Mouse (Mus musculus) frontal cortex, adult 2 months (tissue): ENCODE data around the gene Hsdl2. TPM values are rescaled to one million over a fixed set of nuclear protein-coding genes. Genes with fewer than 3 reads are reported as not detected.

ENCODE experiments used
- DNase-seq, 2 experiments: peaks; one replicate each; pipeline ENCODE4 v3.0.0; 2022; ENCODE audit warnings: low spot score in 1 of 2; ENCODE audit errors: extremely low spot score in 1 of 2
- polyA plus RNA-seq: library from polyadenylated mRNA; depleted of rRNA; stranded (reverse); fragments of >200 nt; gene quantifications from 2 replicates; pipeline ENCODE4 v1.2.3, GENCODE M21; 2012

Gene Hsdl2
- polyA plus RNA-seq, 1 experiment, result 38.1 TPM

DNA sequence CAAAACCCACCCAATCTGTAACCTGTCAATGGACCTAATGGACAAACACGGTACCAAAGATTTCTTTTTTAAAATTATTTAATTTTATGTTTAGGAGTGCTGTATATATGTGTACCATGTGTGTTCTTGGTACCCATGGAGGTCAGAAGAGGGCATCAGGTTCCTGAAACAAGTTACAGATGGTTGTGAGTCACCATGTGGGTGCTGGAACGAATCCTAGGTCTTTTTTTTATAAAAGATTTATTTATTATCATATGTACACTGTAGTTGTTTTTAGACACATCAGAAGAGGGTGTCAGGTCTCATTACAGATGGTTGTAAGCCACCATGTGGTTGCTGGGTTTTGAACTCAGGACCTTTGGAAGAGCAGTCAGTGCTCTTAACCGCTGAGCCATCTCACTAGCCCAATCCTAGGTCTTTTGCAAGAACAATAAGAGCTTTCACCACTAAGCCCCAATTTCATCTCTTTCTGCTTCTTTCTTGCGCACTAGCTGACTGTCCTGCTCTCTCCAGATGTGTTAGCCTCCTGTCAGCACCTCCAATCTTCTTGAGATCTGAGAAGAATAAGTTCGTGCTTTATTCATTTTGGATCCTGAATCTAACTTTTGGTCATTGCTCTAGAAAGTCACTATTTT, 38.4 kb downstream of the Hsdl2 start:
- no peak for DNase-seq

DNA sequence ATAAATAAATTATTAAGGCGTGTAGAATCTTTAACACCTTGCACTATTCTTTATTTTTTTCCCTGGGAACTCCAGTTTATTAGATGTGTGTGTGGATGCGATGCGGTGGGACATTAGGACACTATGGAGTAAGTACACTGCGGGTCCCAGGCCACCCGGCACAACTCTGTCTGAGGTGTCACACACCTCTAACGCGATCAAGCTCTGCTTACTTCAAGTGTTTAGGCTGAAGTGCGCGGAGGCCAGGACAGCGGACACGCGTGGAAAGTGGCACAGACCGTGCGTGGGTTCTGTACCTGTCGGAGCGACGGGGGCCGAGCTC, 44.3 kb downstream of the Hsdl2 start:
- no peak for DNase-seq

DNA sequence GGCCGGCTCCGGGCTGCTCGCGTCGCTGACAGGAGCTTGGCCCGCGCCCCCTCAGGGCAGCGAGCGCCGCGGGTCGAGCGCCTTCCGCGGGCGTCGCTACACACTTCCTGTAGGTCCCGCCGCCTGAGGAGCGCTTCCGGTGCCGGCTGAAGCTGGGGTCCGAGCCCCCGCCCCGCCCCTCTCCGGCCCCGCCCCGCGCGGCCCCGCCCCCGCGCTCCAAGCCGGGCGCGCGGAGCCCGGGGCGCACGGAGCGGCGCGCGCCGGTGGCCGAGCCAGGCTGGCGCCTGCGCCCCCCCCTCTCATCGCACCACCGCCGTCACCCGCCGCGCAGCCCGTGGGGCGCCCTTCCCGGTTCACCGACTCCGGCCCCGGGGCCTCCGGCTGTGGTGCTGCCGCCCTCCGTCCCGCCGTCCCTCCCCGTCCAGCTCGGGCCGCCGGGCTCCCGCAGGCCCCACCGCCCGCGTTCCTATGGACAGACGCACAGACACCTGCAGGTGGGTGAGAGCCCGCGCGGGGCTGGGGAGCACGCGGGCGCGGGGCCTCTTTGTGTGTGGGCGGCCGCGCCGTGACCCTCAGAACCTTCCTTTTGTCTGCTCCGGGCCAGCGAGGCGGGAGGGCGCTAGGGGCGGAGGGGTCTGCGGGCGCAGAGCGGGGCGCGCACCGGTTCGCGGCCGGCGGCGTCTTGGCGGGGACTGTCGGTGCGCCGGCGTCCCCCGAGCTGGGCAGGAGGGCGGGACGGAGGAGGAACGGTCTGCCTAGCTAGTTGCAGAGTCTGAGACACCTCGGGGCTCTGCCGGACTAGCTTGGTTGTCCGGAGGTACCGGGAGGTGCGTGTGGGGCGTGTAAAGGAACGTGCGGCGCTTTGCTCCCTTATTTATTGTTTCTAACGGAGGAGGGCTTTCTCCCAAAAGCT, 44.9 kb downstream of the Hsdl2 start, which contains the start of gene E130308A19Rik:
TSS of gene E130308A19Rik (plus strand) at position 214 of the 913 bp plus-strand sequence.
- DNase-seq, result peak; percentile 20 to 62

DNA sequence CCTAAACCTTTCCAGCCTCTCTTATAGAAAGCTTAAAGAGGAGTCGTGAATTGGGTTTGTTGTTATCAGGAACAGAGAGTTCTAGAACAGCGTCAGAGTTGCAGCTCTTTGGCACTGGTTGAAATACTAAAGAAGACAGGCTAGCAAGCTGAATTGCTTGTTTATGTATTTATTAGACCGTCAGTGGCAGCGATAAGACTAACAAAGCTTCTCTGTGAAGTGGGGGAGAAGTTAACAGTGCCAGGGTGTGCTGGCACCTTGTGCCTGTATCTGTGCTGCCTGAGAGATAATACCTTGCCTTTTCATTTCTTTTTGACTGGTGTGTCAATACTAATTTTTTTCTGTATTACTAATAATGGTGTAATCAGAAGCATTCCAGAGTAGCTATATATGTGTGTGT, 46.9 kb downstream of the Hsdl2 start:
- no peak for DNase-seq

DNA sequence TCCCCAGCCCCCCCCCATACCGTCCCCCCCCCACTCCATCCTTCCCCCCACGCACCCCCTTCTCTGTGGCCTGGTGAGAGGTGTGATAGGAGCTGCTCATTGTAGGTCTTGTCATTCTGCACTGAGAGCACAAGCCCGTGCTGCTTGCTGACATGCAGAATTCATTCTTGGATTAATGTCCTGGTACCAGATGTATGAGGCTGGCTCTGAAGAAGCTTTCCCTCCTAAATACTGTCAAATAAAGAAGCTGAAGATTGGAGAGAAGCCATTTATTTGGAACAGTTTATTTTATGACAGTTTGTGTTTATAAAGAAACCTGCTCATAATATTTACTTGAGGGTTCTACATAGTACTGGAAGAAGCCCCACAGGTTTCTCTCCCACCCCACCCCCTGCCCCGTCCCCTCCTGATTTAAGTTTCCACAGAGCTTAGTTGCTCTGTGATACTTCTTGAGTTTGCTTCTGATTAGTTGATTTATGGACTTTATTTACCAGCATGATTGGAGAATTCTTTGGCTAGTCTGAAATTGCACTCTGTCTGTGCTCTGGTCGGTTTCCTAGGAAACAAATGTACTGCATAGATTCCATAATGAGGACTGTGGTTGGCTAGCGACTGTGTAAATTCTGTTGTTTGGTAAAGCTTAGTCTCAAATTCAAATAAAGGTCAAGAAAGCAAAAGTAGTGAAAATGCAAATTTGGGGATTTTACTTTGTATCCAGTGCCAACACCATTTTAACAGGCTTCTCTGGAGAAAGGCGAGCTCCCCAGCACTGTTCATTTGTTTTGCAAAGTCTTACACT, 47.9 kb downstream of the Hsdl2 start:
- DNase-seq, result no peak

DNA sequence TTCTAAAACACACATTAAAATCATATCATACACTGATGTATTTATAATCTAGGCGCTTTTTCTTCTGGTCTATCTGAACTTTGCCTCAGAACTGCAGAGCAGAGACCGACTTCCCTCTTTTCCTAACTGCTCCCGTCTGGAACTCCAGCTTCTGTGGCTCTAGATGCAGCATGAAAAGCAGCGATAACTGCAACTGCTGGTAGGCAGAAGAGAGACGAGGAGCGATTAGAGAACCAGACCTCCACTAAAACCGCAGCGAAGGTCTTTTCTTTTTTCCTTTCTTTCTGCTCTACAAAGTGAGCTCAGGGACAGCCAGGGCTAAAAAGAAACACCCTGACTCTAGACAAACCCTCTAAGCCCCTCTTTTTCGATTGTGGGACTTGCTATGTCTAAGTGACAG, 48.8 kb downstream of the Hsdl2 start:
- DNase-seq, result no peak

DNA sequence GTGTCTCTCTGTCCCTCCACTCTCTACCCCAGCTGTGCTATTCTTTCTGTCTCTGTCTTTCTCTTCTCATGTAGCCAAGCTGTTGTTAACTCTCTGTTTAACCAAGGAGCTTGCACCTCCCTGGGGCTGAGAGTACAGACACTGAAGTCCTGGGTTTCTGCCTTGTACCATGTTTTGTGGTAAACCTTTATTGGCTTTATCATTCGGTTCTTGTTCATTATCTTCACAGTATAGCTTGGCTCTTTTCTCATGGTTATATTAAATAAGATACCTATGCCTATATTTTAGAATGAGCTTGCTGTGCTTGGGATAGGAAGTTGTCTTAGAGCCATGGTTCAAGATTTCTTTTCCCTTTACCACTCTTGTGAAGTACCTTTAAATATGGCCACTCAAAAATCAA, 53.2 kb downstream of the Hsdl2 start:
- DNase-seq, result no peak

DNA sequence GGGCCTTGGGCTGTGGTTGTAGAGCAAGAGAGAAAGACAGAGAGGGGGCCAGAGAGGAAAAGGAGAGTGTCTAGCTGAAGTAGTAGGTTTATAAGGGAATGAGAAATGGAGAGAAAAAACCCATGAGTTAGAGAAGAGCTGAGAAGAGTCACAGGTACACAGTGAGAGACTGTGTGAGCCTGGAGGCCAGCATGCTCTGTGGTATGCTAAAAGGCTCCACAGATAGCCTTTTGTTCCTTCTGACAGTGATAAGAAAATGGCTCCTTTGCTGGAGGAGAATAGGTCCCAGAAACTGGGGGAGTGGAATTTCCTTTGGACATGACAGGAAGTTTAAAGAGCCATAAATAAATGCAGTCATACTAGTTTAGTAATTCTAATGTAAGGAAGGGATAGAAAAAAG, 57.8 kb downstream of the Hsdl2 start:
- DNase-seq, result no peak

DNA sequence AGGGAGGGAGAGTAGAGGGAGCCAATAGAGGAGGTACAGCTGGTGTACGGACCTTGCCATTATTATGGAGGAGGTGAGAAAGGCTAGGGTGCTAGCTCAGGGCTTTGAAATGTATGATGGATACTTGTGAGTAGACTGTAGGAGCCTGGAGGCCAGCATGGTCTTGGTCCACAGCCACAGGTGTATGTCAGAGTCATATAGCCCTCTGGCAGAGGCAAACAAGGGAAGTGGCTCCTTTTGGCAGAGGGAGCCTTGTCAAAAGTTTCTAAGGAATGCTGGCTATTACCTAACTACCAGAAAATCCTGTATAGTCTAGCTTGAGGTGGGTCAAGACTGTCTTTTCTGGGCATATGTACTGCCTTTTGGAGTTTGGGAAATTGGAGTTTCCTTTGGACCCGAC, 59.4 kb downstream of the Hsdl2 start:
- no peak for DNase-seq

DNA sequence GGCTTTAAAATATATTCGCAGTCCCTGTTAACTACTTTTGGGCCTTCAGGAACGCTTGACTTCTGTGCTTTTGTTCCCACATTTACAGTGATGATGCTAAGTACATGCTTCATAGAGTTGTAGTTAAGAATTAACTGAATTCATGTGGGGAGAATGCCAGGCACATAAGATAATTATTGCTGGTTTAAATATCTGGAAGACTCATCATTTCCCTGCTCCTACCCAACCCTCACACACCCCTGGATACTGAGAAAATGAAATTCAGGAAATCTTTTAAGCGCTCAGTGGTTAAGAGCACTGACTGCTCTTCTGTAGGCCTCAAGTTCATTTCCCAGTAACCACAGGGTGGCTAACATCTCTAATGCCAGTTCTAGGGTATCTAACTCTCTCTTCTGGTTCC, 60.7 kb downstream of the Hsdl2 start:
- no peak for DNase-seq

DNA sequence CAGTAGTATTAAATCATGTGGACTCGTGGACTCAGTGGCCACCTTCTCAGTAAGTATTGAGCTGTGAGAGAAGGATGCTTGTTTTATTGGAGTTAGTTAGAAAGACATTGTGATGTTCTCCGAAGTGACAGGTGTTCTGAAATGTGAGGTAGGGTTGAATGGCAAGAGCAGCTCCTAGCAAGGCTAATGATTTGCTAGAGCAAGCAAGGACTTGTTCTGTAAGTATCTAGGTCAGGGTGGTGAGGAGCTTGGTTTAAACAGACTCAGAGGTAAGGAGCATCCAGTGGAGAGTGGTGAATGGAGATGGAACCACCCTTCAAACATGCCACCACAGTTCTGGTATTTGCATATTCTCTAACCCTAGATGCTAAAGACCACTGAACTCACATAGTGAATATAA, 61.3 kb downstream of the Hsdl2 start:
- no peak for DNase-seq

DNA sequence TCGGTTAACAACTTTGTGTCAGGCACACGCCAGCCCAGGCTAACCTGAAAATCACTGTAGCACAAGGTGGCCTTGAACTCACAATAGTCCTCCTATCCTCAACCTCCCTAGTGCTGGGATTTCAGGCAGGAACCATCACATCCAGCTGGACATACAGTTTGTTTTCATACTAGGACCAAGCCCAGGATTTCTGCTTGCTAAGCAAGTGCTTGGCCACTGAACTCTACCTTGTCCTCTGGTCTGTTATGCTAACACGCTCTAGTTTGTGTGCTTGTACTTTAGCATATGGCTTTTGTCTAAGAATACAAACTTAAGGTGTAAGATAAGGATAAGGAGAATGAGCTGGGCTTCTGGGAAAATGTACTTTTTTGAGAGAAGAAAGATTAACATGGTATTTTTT, 63.1 kb downstream of the Hsdl2 start:
- no peak for DNase-seq

DNA sequence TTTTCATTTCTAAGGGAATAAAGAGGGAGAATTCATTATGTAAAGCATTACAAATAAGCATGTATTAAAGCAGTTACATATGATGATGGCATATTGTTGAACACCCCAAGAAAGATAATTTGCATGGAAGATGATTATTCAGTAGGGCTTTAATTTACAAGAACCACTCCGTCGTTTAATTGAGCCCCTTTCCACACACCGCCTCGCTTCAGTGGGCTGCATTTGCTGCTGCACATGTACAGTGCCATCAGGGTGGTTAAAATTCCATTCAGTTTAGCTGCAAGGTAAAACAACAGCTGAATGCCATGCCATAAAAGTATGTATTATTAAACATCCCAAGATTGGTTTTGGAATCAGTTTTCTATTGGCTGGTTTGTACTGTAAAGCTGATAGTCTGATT, 63.6 kb downstream of the Hsdl2 start:
- no peak for DNase-seq

DNA sequence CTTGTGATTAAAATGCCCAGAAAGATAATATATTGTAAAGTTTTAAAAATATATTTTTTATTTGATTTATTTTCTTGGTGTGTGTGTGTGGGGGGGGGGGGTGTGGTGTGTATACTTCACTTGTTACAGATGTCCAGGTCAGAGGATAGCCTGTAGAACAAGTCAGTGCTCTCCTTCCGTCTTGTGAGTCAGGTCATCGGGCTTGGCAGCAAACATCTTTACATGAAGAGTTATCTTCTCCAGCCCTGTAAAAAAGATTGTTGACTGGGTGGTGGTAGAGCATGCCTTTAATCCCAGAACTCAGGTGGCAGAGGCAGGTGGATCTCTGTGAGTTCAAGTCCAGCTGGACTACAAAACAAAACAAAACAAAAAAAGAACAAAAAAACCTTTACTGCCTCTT, 64.2 kb downstream of the Hsdl2 start:
- no peak for DNase-seq

DNA sequence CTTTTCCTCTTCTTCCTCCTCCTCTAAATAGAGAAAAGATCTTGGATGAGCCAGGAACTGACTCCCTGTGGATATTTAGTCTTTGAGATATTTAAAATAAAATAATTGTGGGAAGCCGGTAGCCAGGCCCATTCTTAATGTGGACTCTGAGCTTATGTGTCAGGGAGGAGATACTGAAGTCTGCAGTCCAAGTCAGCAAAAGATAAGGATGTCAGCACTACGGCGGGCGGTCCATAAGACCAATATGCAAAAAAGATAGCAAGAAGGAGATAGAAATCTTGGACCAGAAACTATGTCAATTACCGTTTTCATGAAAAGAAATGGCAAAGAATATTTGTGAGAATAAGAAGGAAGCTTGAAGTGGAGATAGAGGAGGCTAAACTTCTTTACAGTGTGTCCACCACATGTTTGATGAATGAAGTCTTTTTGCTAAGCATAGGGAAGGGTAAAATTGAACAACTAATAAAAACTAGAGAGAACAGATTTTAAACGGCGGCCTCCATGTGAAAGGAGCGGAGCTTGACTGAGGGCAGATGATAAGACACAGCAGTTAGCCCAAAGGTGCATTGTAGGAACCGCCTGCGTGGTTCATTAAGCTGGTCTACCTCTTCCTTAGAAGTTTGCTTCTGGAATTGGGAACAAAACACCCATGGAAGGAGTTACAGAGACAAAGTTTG, 64.8 kb downstream of the Hsdl2 start:
- no peak for DNase-seq

DNA sequence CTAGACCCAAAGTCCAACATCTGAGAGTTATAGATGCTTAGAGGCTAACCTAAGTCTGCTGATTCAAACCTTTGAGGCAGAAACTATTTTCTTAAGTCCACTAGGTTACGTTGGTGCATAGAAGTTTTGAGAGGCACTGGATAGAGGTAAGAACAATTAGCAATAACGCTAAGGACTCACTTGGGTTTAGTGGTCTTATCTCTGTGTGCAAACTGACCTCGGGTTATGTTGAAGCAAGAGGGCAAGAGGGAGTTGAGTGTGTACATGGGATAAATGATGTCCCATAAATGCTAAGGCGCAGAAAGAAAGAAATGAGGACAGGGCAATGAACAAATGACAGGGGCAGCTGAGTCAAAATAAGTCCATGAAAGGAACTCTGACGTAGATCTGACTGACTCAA, 67.8 kb downstream of the Hsdl2 start:
- no peak for DNase-seq

DNA sequence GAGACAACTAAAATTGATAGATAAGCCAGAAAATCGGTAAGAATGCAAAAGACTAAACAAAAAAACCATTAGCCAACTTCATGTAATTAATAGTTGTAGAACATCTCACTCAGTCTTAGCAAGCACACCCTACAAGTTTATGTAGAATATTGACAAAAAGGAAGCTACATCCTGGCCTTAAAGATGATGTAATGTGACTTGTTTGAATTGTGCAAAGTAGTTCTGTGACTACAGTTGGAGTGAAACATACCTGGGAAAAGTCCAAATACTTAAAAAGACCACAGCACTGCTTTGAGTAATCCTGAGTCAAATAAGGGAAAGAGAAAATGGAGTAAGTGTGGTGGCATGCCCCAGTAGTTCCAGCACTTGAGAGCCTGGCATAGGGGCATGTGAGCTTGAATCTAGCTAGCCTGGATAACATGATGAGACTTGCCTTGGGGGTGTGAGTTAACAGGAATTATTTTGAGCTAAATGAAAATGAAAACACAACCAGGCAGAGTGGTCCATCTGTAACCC, 70.9 kb downstream of the Hsdl2 start:
- DNase-seq, result no peak

DNA sequence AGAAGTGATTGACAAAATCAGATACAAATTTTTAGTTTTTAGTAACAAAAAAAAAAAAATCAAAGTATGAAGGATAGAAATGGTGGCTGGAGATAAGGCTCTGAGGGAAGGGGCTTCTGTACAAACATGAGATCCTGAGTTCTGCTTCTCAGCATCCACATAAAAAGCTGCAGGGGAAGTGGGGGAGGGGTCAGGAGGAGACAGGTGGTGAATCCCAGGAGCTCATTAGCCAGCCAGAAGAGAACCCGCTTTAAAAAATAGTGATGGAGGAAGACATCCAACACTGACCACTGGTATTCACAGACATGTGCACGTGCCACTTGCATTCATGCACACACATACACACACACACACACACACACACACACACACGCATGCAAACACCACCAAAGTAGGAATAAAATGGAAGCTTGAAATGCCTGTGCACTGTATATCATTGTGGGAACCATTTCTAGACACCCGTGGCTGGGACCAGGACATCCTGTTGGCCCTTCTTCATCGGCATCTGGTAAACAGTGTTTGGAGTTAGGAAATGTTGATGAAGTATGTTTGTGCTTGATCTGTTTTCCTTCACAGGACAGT, 74.8 kb downstream of the Hsdl2 start:
- no peak for DNase-seq

DNA sequence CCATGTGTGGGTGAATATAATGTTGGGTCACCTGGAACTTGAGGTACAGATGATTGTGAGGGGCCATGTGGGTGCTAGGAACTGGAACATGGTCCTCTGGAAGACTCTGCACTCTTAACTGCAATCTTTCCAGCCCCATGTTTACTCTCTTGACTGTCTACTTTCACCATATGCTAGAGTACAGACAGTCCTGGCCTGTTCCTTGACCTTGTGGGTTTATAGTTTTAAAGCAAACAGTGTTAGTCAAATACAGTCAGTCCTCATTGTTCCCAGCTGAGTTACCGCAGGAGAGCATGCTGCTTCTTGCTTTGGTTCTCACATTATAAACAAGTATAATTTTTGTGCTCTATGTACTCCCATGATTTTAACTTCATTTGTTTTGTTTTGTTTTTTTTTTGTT, 80.8 kb downstream of the Hsdl2 start:
- no peak for DNase-seq

DNA sequence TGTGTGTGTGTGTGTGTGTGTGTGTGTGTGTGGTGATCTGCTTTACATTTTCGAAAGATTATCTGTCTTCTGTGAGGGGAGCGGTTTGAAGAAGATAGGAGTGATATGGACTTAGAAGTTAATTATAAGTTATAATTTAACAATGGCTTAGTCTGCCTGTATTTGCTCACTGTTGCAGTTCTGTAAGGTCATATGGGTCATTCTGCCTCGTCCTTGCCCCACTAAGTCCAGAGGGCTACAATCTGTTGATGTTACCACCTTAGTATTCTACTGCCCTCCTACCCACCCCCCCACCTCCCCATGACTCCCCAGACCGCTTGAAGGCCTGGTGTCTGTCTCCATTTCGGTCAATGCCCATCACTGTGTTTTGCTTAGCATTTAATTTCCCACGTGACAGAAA, 82.1 kb downstream of the Hsdl2 start:
- no peak for DNase-seq
